Mouse (Mus musculus): ENCODE data around the gene Rab22a. TPM values are rescaled to one million over a fixed set of nuclear protein-coding genes. Genes with fewer than 3 reads are reported as not detected.
A peak's percentile ranks its signal among the peaks of the same experiment; 100 is the strongest.
"Not testable (repeated sequence)": the region's sequence is repeated elsewhere in the genome, so short reads cannot be mapped to it uniquely, and the experiment has no call there.

Rab22a gene
- polyA plus RNA-seq, 1 experiment from 2014 or later: 35.0 TPM

DNA sequence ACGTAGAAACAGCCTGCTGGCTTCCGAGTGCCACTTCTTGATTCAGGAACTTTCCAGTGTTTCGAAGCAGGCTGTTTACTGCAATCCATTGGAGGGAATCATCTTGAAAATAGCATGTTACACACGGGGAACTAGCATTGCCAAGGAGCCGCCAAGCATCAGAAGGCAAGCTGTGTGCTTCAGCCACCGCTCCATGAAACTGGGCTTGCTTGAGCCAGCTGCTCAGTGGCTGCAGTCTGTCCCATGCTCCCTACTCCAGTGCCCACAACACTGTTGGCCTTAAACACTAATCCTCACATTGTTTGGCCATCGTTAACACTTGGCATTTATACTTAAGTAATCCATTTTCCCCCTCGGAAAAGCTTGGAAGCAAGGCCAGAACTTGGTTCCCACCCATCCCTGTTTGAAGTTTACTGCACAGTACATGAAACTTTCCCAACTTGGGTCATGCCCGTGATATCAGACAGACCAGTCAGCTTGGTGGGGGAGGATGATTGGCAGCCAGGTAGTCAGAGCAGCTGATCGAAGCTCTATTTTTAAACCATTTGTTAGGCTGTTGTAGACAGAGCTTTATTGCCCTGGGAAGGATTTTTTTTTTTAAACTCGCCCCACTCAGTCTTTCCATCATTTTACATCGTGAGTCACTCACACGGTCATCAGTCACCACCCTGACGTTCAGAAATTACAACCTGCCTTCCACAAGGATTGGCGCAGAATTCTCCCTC, 46.4 kb downstream of the Rab22a start:
- 71% methylated on average over 15 of the region's 15 CpGs for WGBS
- peaks cover 5% of the 10 kb centered on the region; the same call in 1 of the 2 replicates for H3K36me3 ChIP-seq (ENCODE audit: control insufficient read depth, insufficient read depth, low read length)
- no peak overlapping the region for H3K4me3 ChIP-seq (ENCODE audit: low read length)
- peaks cover 25% of the 10 kb centered on the region for H3K4me1 ChIP-seq (ENCODE audit: control insufficient read depth, insufficient read depth, low read depth, low read length)
- H3K9me3 ChIP-seq (ENCODE audit: control insufficient read depth, low read length): no peaks in the 10 kb centered on the region
- no peak overlapping the region for H3K27ac ChIP-seq (ENCODE audit: low read depth, low read length)
- no peak overlapping the region for H3K4me2 ChIP-seq (ENCODE audit: low read length)
- H3K27me3 ChIP-seq (replicated peaks; ENCODE audit: control insufficient read depth, insufficient read depth, low read length): no peaks in the 10 kb centered on the region
- peak; percentile 63; the same call in 1 of the 2 replicates for ATAC-seq
- H3K9ac ChIP-seq (ENCODE audit: low read depth, low read length): no peak overlapping the region

- H3K36me3 ChIP-seq (ENCODE audit: control insufficient read depth, insufficient read depth, low read length); H3K27ac ChIP-seq (ENCODE audit: low read depth, low read length); H3K4me2 ChIP-seq (ENCODE audit: low read length); H3K9ac ChIP-seq (ENCODE audit: low read depth, low read length); H3K4me3 ChIP-seq (ENCODE audit: low read length); H3K9me3 ChIP-seq (ENCODE audit: control insufficient read depth, low read length); ATAC-seq; H3K27me3 ChIP-seq (replicated peaks; ENCODE audit: control insufficient read depth, insufficient read depth, low read length): not testable (repeated sequence)
- H3K4me1 ChIP-seq (ENCODE audit: control insufficient read depth, insufficient read depth, low read depth, low read length): peaks cover 12% of the 10 kb centered on the region
Observed at GRCm38 (mm10) chr2:173707626-173708025, 48.1 kb downstream of the Rab22a start.

DNA sequence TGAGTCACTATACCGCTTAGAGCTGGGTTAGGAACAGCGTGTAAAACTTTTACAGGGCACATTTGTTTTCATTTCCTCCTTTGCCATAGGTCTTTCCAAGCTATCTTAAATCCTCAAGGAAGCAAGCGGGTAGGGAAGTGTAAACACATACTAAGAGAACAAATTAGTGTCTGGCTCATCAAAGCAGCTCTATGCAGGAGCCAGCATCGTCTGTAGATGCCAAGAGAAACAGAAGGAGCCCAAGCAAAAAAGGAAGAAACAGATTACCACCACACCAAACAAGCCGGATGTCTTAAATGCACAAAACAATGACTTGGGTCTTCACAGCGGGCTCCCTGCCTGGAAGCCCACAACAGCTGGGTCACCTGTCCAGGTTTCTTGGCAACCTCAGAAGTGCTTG, 50.6 kb downstream of the Rab22a start:
- WGBS: 66% methylated on average over 6 of the region's 6 CpGs
- Histone ChIP-seq H3K36me3 (ENCODE audit: control insufficient read depth, insufficient read depth, low read length) (0 out of 2 replicates have a peak, but pooled peaks cover 3% of the 10 kb centered on the region), H3K9ac (ENCODE audit: low read depth, low read length) (no peak overlapping the region), H3K4me2 (ENCODE audit: low read length) (no peak overlapping the region), H3K27ac (ENCODE audit: low read depth, low read length) (no peak overlapping the region), H3K27me3 (replicated peaks; ENCODE audit: control insufficient read depth, insufficient read depth, low read length) (no peaks in the 10 kb centered on the region), H3K9me3 (ENCODE audit: control insufficient read depth, low read length) (no peaks in the 10 kb centered on the region), H3K4me1 (ENCODE audit: control insufficient read depth, insufficient read depth, low read depth, low read length) (peaks cover 15% of the 10 kb centered on the region), H3K4me3 (ENCODE audit: low read length) (no peak overlapping the region)
- no peak for ATAC-seq

GRCm38 (mm10) chr2:173712656-173713055, 53.1 kb downstream of the Rab22a start:
- 0 out of 2 replicates have a peak, but pooled peaks cover 3% of the 10 kb centered on the region for H3K36me3 ChIP-seq (ENCODE audit: control insufficient read depth, insufficient read depth, low read length)
- peak overlapping the region; percentile 3; the same call in 1 of the 2 replicates for H3K9ac ChIP-seq (ENCODE audit: low read depth, low read length)
- H3K27ac ChIP-seq (ENCODE audit: low read depth, low read length): no peak overlapping the region
- peaks cover 9% of the 10 kb centered on the region for H3K4me1 ChIP-seq (ENCODE audit: control insufficient read depth, insufficient read depth, low read depth, low read length)
- no peak overlapping the region for H3K4me2 ChIP-seq (ENCODE audit: low read length)
- 34% methylated on average over 9 of the region's 10 CpGs for WGBS
- ATAC-seq: peak; percentile 48; the same call in 1 of the 2 replicates
- H3K9me3 ChIP-seq (ENCODE audit: control insufficient read depth, low read length): no peaks in the 10 kb centered on the region
- no peak overlapping the region for H3K4me3 ChIP-seq (ENCODE audit: low read length)
- no peaks in the 10 kb centered on the region for H3K27me3 ChIP-seq (replicated peaks; ENCODE audit: control insufficient read depth, insufficient read depth, low read length)

DNA sequence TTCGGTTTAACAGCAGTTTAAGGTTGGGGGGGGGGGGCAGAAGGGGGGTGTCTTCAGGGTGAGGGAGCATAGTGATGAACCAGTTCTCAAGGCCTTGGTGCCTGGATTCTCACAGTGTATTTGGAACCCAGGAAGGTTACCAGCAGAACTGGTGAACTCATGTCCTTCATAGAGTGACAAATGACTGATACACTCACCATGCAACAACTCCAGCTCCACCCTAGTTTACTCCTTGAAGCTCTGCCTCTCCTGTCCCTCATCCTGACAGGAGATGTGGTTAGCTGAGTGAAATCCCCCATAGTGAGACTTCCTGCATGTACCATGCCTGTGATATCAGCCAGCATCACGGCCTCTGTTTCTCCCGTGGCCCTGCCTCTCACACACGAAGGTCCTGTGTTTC, 53.7 kb downstream of the Rab22a start:
- H3K36me3 ChIP-seq (ENCODE audit: control insufficient read depth, insufficient read depth, low read length): 0 out of 2 replicates have a peak, but pooled peaks cover 3% of the 10 kb centered on the region
- no peaks in the 10 kb centered on the region for H3K27me3 ChIP-seq (replicated peaks; ENCODE audit: control insufficient read depth, insufficient read depth, low read length)
- H3K9me3 ChIP-seq (ENCODE audit: control insufficient read depth, low read length): no peaks in the 10 kb centered on the region
- H3K9ac ChIP-seq (ENCODE audit: low read depth, low read length): no peak overlapping the region
- 76% methylated on average over 4 of the region's 4 CpGs for WGBS
- no peak overlapping the region for H3K4me3 ChIP-seq (ENCODE audit: low read length)
- ATAC-seq: no peak
- H3K4me1 ChIP-seq (ENCODE audit: control insufficient read depth, insufficient read depth, low read depth, low read length): peaks cover 9% of the 10 kb centered on the region
- no peak overlapping the region for H3K27ac ChIP-seq (ENCODE audit: low read depth, low read length)
- H3K4me2 ChIP-seq (ENCODE audit: low read length): no peak overlapping the region

- peak overlapping the region; percentile 8; the same call in 1 of the 2 replicates for H3K9ac ChIP-seq (ENCODE audit: low read depth, low read length)
- ATAC-seq: no peak; the same call in 1 of the 2 replicates
Observed at GRCm38 (mm10) chr2:173714620-173715218, 55.2 kb downstream of the Rab22a start.

GRCm38 (mm10) chr2:173716966-173717365, 57.4 kb downstream of the Rab22a start:
- no peaks in the 10 kb centered on the region for H3K36me3 ChIP-seq (ENCODE audit: control insufficient read depth, insufficient read depth, low read length)
- H3K9ac ChIP-seq (ENCODE audit: low read depth, low read length): no peak overlapping the region
- H3K4me3 ChIP-seq (ENCODE audit: low read length): no peak overlapping the region
- no peaks in the 10 kb centered on the region for H3K27me3 ChIP-seq (replicated peaks; ENCODE audit: control insufficient read depth, insufficient read depth, low read length)
- peaks cover 7% of the 10 kb centered on the region for H3K4me1 ChIP-seq (ENCODE audit: control insufficient read depth, insufficient read depth, low read depth, low read length)
- no peak for ATAC-seq
- WGBS: 83% methylated on average over 5 of the region's 5 CpGs
- no peak overlapping the region for H3K27ac ChIP-seq (ENCODE audit: low read depth, low read length)
- no peaks in the 10 kb centered on the region for H3K9me3 ChIP-seq (ENCODE audit: control insufficient read depth, low read length)
- no peak overlapping the region for H3K4me2 ChIP-seq (ENCODE audit: low read length)

More at GRCm38 (mm10) chr2:173714620-173715218, 55.2 kb downstream of the Rab22a start:
- H3K4me2 ChIP-seq (ENCODE audit: low read length): no peak overlapping the region
- H3K9me3 ChIP-seq (ENCODE audit: control insufficient read depth, low read length): no peaks in the 10 kb centered on the region
- no peak overlapping the region for H3K4me3 ChIP-seq (ENCODE audit: low read length)
- peaks cover 9% of the 10 kb centered on the region for H3K4me1 ChIP-seq (ENCODE audit: control insufficient read depth, insufficient read depth, low read depth, low read length)
- H3K27ac ChIP-seq (ENCODE audit: low read depth, low read length): no peak overlapping the region
- H3K27me3 ChIP-seq (replicated peaks; ENCODE audit: control insufficient read depth, insufficient read depth, low read length): no peaks in the 10 kb centered on the region
- 28% methylated on average over 8 of the region's 8 CpGs for WGBS
- H3K36me3 ChIP-seq (ENCODE audit: control insufficient read depth, insufficient read depth, low read length): no peaks in the 10 kb centered on the region

DNA sequence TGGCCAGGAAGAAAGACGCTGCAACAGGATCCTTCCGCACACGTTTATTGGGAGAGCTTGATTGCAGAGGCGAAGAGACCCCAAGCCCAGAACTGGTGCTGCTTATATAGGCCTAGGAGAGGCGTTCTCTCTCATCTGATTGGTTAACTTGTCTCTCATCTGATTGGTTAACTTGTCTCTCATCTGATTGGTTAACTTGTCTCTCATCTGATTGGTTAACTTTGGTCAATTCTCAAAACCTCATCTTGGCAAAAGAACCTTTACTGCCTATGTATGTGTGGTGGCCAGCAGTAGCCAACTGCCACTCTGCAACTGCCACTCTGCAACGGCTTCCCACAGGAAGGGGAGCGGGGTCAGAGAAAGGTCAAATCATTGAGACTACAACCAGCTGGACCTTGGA, 59.6 kb downstream of the Rab22a start, which contains the start of gene 1700010B08Rik:
1700010B08Rik (plus strand) TSS at position 301 of the 400 bp plus-strand sequence.
- not testable (repeated sequence) for H3K4me2 ChIP-seq (ENCODE audit: low read length); H3K4me1 ChIP-seq (ENCODE audit: control insufficient read depth, insufficient read depth, low read depth, low read length); H3K9ac ChIP-seq (ENCODE audit: low read depth, low read length); ATAC-seq; H3K36me3 ChIP-seq (ENCODE audit: control insufficient read depth, insufficient read depth, low read length); H3K4me3 ChIP-seq (ENCODE audit: low read length); H3K27ac ChIP-seq (ENCODE audit: low read depth, low read length); H3K27me3 ChIP-seq (replicated peaks; ENCODE audit: control insufficient read depth, insufficient read depth, low read length); H3K9me3 ChIP-seq (ENCODE audit: control insufficient read depth, low read length)
- WGBS: 91% methylated on average over 6 of the region's 7 CpGs

- Histone ChIP-seq H3K4me1 (ENCODE audit: control insufficient read depth, insufficient read depth, low read depth, low read length) (no peaks in the 10 kb centered on the region), H3K4me2 (ENCODE audit: low read length) (no peak overlapping the region), H3K9me3 (ENCODE audit: control insufficient read depth, low read length) (no peaks in the 10 kb centered on the region), H3K4me3 (ENCODE audit: low read length) (no peak overlapping the region), H3K9ac (ENCODE audit: low read depth, low read length) (no peak overlapping the region), H3K27me3 (replicated peaks; ENCODE audit: control insufficient read depth, insufficient read depth, low read length) (no peaks in the 10 kb centered on the region), H3K27ac (ENCODE audit: low read depth, low read length) (no peak overlapping the region), H3K36me3 (ENCODE audit: control insufficient read depth, insufficient read depth, low read length) (no peaks in the 10 kb centered on the region)
- 73% methylated on average over 11 of the region's 11 CpGs for WGBS
- no peak for ATAC-seq
Observed at GRCm38 (mm10) chr2:173722251-173722857, 62.8 kb downstream of the Rab22a start.
